Mouse (Mus musculus) midbrain, embryonic 10.5 days (tissue): ENCODE measurements around the gene Olfr1338. TPM values are rescaled to one million over a fixed set of nuclear protein-coding genes. Genes with fewer than 3 reads are reported as not detected.

Source experiments
- polyA plus RNA-seq: library from polyadenylated mRNA; unstranded; fragments of >200 nt; fragmentation: Nextera tagmentation; extraction: Ambion mirVana; gene quantifications from 2 replicates; pipeline ENCODE4 v1.2.1, GENCODE M21; 2016

Gene Olfr1338
- polyA plus RNA-seq, 1 experiment from 2014 or later, result not detected

Other genes starting within 250 kb of the Olfr1338 start
- 0.52 and 0.53 TPM in 2 replicates for gene 2610528J11Rik, start 231.7 kb downstream of the Olfr1338 start, polyA plus RNA-seq
- 0.28 and 0.30 TPM in 2 replicates for gene Tmem125, start 214.7 kb downstream of the Olfr1338 start, polyA plus RNA-seq
- 0.70 and 0.75 TPM in 2 replicates for gene Cfap57, start 138.0 kb downstream of the Olfr1338 start, polyA plus RNA-seq
- gene Ebna1bp2, start 137.9 kb downstream of the Olfr1338 start, polyA plus RNA-seq, result 187 and 192 TPM in 2 replicates
- gene Olfr62, start 99.8 kb downstream of the Olfr1338 start, polyA plus RNA-seq, result not detected in 2 replicates
- gene Olfr1342, start 66.0 kb downstream of the Olfr1338 start, polyA plus RNA-seq, result not detected in 2 replicates
- not detected in 2 replicates for gene Olfr1341, start 55.2 kb downstream of the Olfr1338 start, polyA plus RNA-seq
- gene Olfr1340, start 38.6 kb downstream of the Olfr1338 start, polyA plus RNA-seq, result not detected in 2 replicates
- not detected in 2 replicates for gene Olfr1339, start 26.6 kb downstream of the Olfr1338 start, polyA plus RNA-seq
- not detected in 2 replicates for gene Olfr1337, start 23.8 kb upstream of the Olfr1338 start, polyA plus RNA-seq
- gene Olfr1335, start 51.2 kb upstream of the Olfr1338 start, polyA plus RNA-seq, result not detected in 2 replicates
- not detected in 2 replicates for gene Olfr1333, start 77.5 kb upstream of the Olfr1338 start, polyA plus RNA-seq
- not detected in 2 replicates for gene Olfr1331, start 105.9 kb upstream of the Olfr1338 start, polyA plus RNA-seq
- gene Olfr1330, start 129.9 kb upstream of the Olfr1338 start, polyA plus RNA-seq, result not detected in 2 replicates
- gene Olfr1329, start 158.7 kb upstream of the Olfr1338 start, polyA plus RNA-seq, result not detected in 2 replicates
- gene Olfr1328, start 179.9 kb upstream of the Olfr1338 start, polyA plus RNA-seq, result not detected in 2 replicates
- not detected in 2 replicates for gene Lao1, start 202.8 kb upstream of the Olfr1338 start, polyA plus RNA-seq